Mouse (Mus musculus) intestine, embryonic 16.5 days (tissue): Measurements from ENCODE around the gene Ccdc177. TPM values are rescaled to one million over a fixed set of nuclear protein-coding genes. Genes with fewer than 3 reads are reported as not detected.

Experiments
- ATAC-seq: fragments of 200-750 bp; cut with Nextera tagmentation; 2 replicates; pipeline ENCODE4 v1.8.0; 2017; ENCODE audit warnings: moderate TSS enrichment, moderate library complexity
- H3K27ac ChIP-seq: fragments of 300-500 bp; sonication (generic); 2 replicates; pipeline ENCODE4 v1.5.1; 2014; ENCODE audit warnings: mild to moderate bottlenecking, low read length
- H3K27me3 ChIP-seq: fragments of 300-500 bp; sonication (generic); replicated peaks from 2 replicates; pipeline ENCODE4 v1.6.1; 2014; ENCODE audit warnings: low read length, control low read depth, mixed read lengths; ENCODE audit not compliant: control insufficient read depth, insufficient read depth
- H3K36me3 ChIP-seq: fragments of 300-500 bp; sonication (generic); 2 replicates; pipeline ENCODE4 v1.6.1; 2014; ENCODE audit warnings: low read length, control low read depth; ENCODE audit not compliant: control insufficient read depth, insufficient read depth
- H3K4me1 ChIP-seq: fragments of 300-500 bp; sonication (generic); 2 replicates; pipeline ENCODE4 v1.6.1; 2014; ENCODE audit warnings: low read length, control low read depth, mixed read lengths; ENCODE audit not compliant: control insufficient read depth, insufficient read depth
- H3K4me2 ChIP-seq: fragments of 300-500 bp; sonication (generic); 2 replicates; pipeline ENCODE4 v1.6.1; 2014; ENCODE audit warnings: low read depth, low read length, control low read depth
- H3K4me3 ChIP-seq: fragments of 300-500 bp; sonication (generic); 2 replicates; pipeline ENCODE4 v1.5.1; 2014; ENCODE audit warnings: mild to moderate bottlenecking, low read length
- H3K9ac ChIP-seq: fragments of 300-500 bp; sonication (generic); 2 replicates; pipeline ENCODE4 v1.6.1; 2014; ENCODE audit warnings: low read depth, low read length
- H3K9me3 ChIP-seq: fragments of 300-500 bp; sonication (generic); 2 replicates; pipeline ENCODE4 v1.6.1; 2016; ENCODE audit warnings: low read length, control low read depth; ENCODE audit not compliant: control insufficient read depth
- WGBS: fragments of 180-500 bp; shearing (Covaris S2); extraction: QIAGEN DNeasy Blood & Tissue Kit; methylation state at CpG from one replicate; pipeline ENCODE4 v1.1.7; 2014; 5-methylcytosine and 5-hydroxymethylcytosine counted together
- polyA plus RNA-seq: library from polyadenylated mRNA; unstranded; fragments of >200 nt; fragmentation: Nextera tagmentation; extraction: Ambion mirVana; gene quantifications from 2 replicates; pipeline ENCODE4 v1.2.1, GENCODE M21; 2015

Gene Ccdc177
- polyA plus RNA-seq: 0.02 and 0.09 TPM in 2 replicates

- Histone ChIP-seq H3K27me3 (peaks cover 55% of the 10 kb centered on the region), H3K4me1 (peaks cover 25% of the 10 kb centered on the region), H3K4me3 (peak within 1 kb of the TSS; percentile 62), H3K9ac (peak within 1 kb of the TSS; percentile 52), H3K4me2 (peak within 1 kb of the TSS; percentile 97), H3K27ac (no peak within 1 kb of the TSS), H3K9me3 (no peaks in the 10 kb centered on the region), H3K36me3 (no peaks in the 10 kb centered on the region)
- ATAC-seq: no peak
- 0% methylated on average over 24 of the region's 24 CpGs for WGBS
Measured at GRCm38 (mm10) chr12:80760396-80760801, at the start of gene Ccdc177. TSS of gene Ccdc177 (minus strand) at chr12:80760687.

GRCm38 (mm10) chr12:80810005-80810404 is 49.5 kb upstream of the Ccdc177 start:
- Histone ChIP-seq H3K4me1 (peaks cover 35% of the 10 kb centered on the region), H3K36me3 (no peaks in the 10 kb centered on the region), H3K4me3 (no peak overlapping the region), H3K9ac (no peak overlapping the region), H3K9me3 (no peaks in the 10 kb centered on the region), H3K4me2 (no peak overlapping the region), H3K27me3 (no peaks in the 10 kb centered on the region), H3K27ac (no peak overlapping the region)
- 64% methylated on average over 2 of the region's 2 CpGs for WGBS
- ATAC-seq: no peak

GRCm38 (mm10) chr12:80807451-80808085 is 47.1 kb upstream of the Ccdc177 start:
- Histone ChIP-seq H3K4me2 (no peak overlapping the region), H3K36me3 (no peaks in the 10 kb centered on the region), H3K9me3 (no peaks in the 10 kb centered on the region), H3K4me1 (peaks cover 39% of the 10 kb centered on the region), H3K27me3 (no peaks in the 10 kb centered on the region), H3K9ac (no peak overlapping the region), H3K27ac (no peak overlapping the region), H3K4me3 (no peak overlapping the region)
- WGBS: 34% methylated on average over 2 of the region's 2 CpGs
- no peak; the same call in 1 of the 2 replicates for ATAC-seq

GRCm38 (mm10) chr12:80804861-80805428 is 44.5 kb upstream of the Ccdc177 start:
- WGBS: 91% methylated on average over 6 of the region's 6 CpGs
- ATAC-seq: 0 out of 2 replicates have a peak, but pooled peaks have one; percentile 4
- Histone ChIP-seq H3K4me2 (no peak overlapping the region), H3K4me1 (peaks cover 22% of the 10 kb centered on the region), H3K36me3 (no peaks in the 10 kb centered on the region), H3K27ac (no peak overlapping the region), H3K4me3 (no peak overlapping the region), H3K27me3 (no peaks in the 10 kb centered on the region), H3K9me3 (no peaks in the 10 kb centered on the region), H3K9ac (no peak overlapping the region)

- Histone ChIP-seq H3K9ac (0 out of 2 replicates have a peak overlapping the region, but pooled peaks have one; percentile 11), H3K27me3 (no peaks in the 10 kb centered on the region), H3K36me3 (no peaks in the 10 kb centered on the region), H3K4me2 (0 out of 2 replicates have a peak overlapping the region, but pooled peaks have one; percentile 2), H3K9me3 (no peaks in the 10 kb centered on the region), H3K4me3 (no peak overlapping the region), H3K4me1 (peaks cover 21% of the 10 kb centered on the region), H3K27ac (peak overlapping the region; percentile 51; the same call in 1 of the 2 replicates)
- no peak for ATAC-seq
- WGBS: 36% methylated on average over 3 of the region's 3 CpGs
Measured at GRCm38 (mm10) chr12:80803924-80804323, 43.4 kb upstream of the Ccdc177 start.

GRCm38 (mm10) chr12:80801443-80801842 is 41.0 kb upstream of the Ccdc177 start:
- no peak overlapping the region for H3K4me2 ChIP-seq
- WGBS: 100% methylated on average over 1 of the region's 1 CpGs

GRCm38 (mm10) chr12:80800156-80800555 is 39.7 kb upstream of the Ccdc177 start:
- Histone ChIP-seq H3K27me3 (no peaks in the 10 kb centered on the region), H3K4me3 (no peak overlapping the region), H3K4me2 (no peak overlapping the region), H3K9ac (no peak overlapping the region), H3K27ac (no peak overlapping the region), H3K9me3 (no peaks in the 10 kb centered on the region), H3K36me3 (no peaks in the 10 kb centered on the region), H3K4me1 (peaks cover 18% of the 10 kb centered on the region)
- no peak for ATAC-seq
- WGBS: 96% methylated on average over 3 of the region's 3 CpGs

More at GRCm38 (mm10) chr12:80801443-80801842, 41.0 kb upstream of the Ccdc177 start:
- ATAC-seq: no peak
- H3K4me1 ChIP-seq: peaks cover 17% of the 10 kb centered on the region
- H3K9ac ChIP-seq: no peak overlapping the region
- no peak overlapping the region for H3K4me3 ChIP-seq
- H3K9me3 ChIP-seq: no peaks in the 10 kb centered on the region
- no peaks in the 10 kb centered on the region for H3K36me3 ChIP-seq
- H3K27ac ChIP-seq: no peak overlapping the region
- no peaks in the 10 kb centered on the region for H3K27me3 ChIP-seq

- Histone ChIP-seq H3K27ac (no peak overlapping the region), H3K27me3 (no peaks in the 10 kb centered on the region), H3K36me3 (no peaks in the 10 kb centered on the region), H3K9me3 (no peaks in the 10 kb centered on the region), H3K4me3 (no peak overlapping the region), H3K4me1 (peaks cover 16% of the 10 kb centered on the region), H3K9ac (no peak overlapping the region), H3K4me2 (no peak overlapping the region)
- no peak for ATAC-seq
Measured at GRCm38 (mm10) chr12:80798271-80798670, 37.8 kb upstream of the Ccdc177 start.

GRCm38 (mm10) chr12:80794935-80795785 is 34.7 kb upstream of the Ccdc177 start:
- ATAC-seq: no peak
- H3K27me3 ChIP-seq: no peaks in the 10 kb centered on the region
- no peaks in the 10 kb centered on the region for H3K36me3 ChIP-seq
- H3K27ac ChIP-seq: no peak overlapping the region
- H3K4me2 ChIP-seq: no peak overlapping the region
- H3K4me1 ChIP-seq: peaks cover 24% of the 10 kb centered on the region
- no peaks in the 10 kb centered on the region for H3K9me3 ChIP-seq
- 62% methylated on average over 2 of the region's 2 CpGs for WGBS
- H3K9ac ChIP-seq: no peak overlapping the region
- no peak overlapping the region for H3K4me3 ChIP-seq
